Mouse (Mus musculus) embryo, embryonic 10 days (tissue): ENCODE measurements around the gene Spata2l.
"Not testable (repeated sequence)": the region's sequence is repeated elsewhere in the genome, so short reads cannot be mapped to it uniquely, and the experiment has no call there.

Experiments used
- DNase-seq: peaks from one replicate; pipeline ENCODE4 v3.0.0-alpha.2; 2015; ENCODE audit warnings: low spot score

The Spata2l gene

GRCm38 (mm10) chr8:123235520-123236497, at the start of gene Spata2l:
Gene Spata2l (minus strand): TSS chr8:123236233.
- peak; percentile 95 for DNase-seq

DNA sequence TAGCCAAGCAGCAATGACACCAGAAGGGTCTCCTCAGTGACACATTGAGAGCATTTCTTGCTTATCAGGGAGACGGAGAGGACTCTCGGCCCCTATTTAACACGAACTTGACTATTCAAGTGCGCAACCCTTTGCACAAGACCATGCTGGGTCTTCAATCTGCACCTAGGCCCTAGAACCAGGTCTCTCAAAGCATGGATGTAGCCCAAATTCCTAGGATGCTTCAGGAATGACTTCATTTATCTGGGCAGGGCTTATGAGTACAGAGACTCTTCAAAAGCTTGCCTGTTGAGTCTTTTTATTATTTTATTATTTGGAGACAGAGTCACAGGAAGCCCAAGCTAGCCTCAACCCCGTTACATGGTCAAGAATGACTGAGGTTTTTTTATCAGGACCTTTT, 48.5 kb upstream of the Spata2l start:
- DNase-seq, result no peak

GRCm38 (mm10) chr8:123283991-123284390, 48.0 kb upstream of the Spata2l start:
- DNase-seq, result no peak

GRCm38 (mm10) chr8:123282994-123283393, 47.0 kb upstream of the Spata2l start:
- not testable (repeated sequence) for DNase-seq

DNA sequence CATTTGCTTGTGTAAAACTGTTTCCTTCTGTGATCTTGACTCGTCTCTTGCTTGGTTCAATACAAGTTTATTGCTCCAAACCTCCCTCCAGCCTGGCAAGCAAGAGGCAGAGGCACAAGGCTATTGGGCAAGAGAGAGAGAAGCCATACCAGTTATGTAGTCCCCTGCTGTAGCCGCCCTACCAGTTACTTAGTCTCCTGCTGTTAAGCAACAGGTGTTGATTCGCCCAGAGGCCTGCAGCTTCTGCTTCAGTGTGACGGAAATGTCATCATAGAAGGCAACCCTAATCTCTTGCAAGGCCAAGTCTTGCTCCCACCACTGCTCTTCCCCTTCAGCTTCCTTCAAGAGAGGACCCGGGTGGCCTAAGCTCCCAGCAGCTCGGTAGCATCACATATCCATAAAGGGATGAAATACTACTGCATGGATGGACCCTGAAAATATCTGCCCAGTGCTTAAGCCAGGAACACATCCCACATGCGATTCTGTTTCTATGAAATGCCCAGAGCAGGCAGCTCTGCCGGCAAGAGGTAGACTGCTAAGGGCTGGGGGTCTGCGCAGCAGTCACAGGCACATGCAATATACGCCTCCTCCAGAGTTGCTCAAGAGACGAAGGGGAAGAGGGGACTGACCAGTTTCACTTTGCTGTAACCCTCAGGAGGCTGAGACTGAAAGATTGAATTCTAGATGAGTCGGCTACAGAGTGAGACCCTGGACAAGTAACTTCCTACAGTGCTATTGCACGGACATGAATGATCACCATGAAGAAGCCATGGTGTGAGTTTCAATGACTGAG, 44.5 kb upstream of the Spata2l start:
- no peak for DNase-seq

- no peak for DNase-seq
Observed at GRCm38 (mm10) chr8:123279828-123280227, 43.8 kb upstream of the Spata2l start.

- no peak for DNase-seq
Observed at GRCm38 (mm10) chr8:123278445-123278844, 42.4 kb upstream of the Spata2l start.

GRCm38 (mm10) chr8:123275096-123275495, 39.1 kb upstream of the Spata2l start:
- no peak for DNase-seq

DNA sequence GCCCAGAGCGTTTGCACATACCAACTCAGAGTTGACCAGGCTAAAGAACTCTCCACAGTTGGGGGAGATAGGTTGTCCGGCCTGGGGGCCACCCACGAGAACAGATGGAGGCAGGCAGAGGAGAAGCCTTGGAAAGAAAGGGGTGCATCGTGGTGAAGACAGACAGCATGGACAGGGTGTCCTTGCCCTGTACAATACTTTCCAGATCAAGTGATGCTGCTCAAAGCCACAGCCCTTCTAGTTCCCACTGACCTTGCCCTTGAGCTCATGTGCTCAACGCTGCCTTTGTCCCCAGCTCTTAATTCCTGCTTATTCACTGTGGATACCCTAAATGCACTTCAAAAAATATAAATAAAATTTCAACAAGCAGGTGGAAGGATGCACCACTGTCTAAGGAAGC, 38.4 kb upstream of the Spata2l start:
- no peak for DNase-seq

DNA sequence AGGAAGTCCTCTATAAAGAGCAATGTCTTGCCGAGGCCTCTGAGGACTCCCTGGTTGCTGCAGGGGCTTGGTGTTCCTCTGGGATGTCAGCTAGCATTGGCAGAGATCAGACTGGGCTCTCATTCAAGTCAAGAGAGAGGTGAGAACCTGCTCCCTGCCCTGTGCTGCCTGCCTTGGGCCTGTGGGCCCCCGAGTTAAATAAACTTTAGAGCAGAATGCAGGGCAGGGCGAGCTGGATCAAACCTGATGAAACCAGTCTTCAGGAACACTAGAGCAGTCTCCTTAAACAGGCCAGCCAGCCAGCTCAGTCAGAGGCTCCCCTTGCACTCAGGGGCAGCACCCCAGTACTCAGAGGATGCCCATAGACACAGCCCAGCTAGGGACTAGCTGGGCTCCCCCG, 35.9 kb upstream of the Spata2l start:
- no peak for DNase-seq

- DNase-seq, result no peak
Observed at GRCm38 (mm10) chr8:123271147-123271546, 35.1 kb upstream of the Spata2l start.

DNA sequence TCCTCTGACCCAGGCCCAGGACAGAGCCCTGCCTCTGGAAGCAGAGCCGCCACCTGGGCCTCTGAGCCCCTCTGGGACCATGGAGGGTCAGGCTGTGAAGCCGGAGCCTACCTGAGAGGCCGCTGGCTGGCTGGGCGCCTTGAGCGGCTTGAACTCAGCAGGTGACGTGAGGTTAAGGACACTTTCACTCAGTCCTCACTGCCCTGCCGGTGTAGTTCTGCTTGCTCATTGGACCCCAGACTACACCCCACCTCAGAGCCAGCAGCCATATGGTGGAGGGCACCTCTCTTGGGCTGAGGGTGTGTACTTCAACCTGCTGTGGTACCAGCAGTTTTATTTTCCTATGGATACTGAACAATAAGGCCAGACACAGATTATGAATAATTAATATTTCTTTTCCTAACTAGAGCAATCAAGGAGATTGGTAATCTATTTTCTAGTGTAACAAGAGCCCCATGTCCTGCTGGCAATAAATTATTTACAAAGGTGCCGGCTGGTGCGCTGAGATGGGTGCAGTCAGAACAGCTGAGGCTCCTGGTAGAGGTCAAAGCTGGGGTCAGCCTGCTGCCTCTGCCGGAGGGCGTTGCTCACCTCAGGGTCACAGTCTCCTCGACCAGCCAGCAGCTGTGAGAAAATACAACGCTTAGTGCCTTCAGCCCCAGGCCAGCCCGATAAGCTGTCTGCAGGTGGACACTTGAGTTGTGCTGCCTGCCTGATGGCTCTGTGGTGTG, 32.1 kb upstream of the Spata2l start:
- DNase-seq, result peak; percentile 34

GRCm38 (mm10) chr8:123257593-123257992, 21.6 kb upstream of the Spata2l start:
- DNase-seq, result not testable (repeated sequence)

GRCm38 (mm10) chr8:123257114-123257513, 21.1 kb upstream of the Spata2l start:
- DNase-seq, result no peak

- DNase-seq, result no peak
Observed at GRCm38 (mm10) chr8:123255170-123255569, 19.1 kb upstream of the Spata2l start.

DNA sequence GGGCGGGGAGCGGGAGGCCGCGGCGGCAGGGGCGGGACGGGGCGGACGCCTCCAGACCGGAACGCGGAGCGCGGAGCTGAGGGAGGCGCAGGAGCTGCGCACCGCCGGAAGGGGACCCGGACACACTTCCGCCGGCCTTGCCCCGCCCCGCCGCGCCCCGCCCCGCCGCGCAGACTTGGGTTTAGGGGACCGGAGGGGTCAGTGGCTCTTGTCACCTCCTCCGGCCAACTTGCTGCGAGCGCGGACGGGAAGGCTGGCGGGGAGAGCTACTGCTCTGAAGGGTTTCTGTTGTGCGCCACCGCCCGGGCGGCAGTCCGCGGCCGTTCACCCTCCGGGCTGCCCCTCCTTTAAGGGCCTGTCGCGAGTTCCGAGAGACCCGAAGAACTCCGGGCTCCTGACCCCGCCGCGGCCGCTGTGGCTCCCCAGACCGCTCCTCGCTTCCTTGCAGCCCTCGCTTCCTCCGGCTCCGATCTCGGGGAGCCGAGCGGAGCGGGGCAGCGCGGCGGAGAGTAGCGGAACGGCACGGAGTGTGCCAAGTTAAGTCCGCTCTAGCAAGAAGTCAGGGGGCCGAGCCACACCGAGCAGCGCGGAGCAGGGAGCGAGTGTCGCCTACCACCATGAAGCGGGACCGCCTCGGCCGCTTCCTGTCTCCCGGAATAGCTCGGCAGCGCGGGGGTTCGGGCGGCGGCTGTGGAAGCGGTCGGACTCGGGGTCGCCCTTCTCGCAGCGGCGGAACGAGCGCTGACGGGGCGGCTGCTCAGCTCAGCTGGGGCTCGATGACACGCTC, 18.3 kb upstream of the Spata2l start, which contains the start of the genes Zfp276 and Vps9d1:
TSS of gene Zfp276 (plus strand) at position 97 of the 787 bp plus-strand sequence.
TSS of gene Vps9d1 (minus strand) at position 250 of the 787 bp plus-strand sequence.
- peak; percentile 88 for DNase-seq

- peak; percentile 29 for DNase-seq
Observed at GRCm38 (mm10) chr8:123253451-123254098, 17.5 kb upstream of the Spata2l start.

DNA sequence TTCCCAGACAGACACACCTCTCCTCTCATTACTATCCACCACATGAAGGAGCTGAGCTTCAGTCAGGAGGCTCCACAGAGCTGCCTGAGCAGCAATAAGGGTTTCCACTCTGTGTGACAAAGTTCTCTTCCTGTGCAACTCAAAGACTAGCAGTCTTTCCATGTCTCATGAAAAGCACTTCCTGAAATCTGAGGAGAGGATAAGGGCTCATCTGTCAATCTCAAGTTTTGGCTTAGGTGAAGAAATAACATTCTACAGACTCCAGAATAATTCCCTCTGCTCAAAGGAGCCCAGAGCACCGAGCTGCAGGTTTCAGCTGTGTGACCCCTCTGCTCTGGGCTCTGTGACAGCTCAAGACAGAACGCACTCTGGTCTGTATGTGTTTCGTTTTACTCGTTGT, 16.9 kb upstream of the Spata2l start:
- no peak for DNase-seq

DNA sequence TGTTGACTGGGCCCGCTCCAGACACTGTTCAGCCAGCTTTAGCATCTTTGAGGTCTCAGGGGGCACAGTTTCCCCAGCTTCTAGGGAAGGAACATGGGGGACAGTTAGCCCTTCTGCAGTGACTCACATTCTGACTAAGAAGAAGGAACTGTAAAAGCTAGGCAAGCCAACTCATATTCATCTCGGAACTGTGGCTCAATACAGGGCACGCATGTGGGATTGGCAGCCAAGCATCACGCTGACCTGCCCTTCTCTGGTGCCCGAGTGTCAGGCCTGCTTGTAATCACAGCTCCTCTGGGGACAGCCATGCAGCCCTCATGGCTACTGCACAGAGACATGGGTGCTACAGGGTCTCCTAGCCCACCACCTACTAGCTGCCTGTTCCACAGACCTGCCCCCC, 14.9 kb upstream of the Spata2l start:
- no peak for DNase-seq

- DNase-seq, result no peak
Observed at GRCm38 (mm10) chr8:123248596-123248995, 12.6 kb upstream of the Spata2l start.

- DNase-seq, result no peak
Observed at GRCm38 (mm10) chr8:123247748-123248147, 11.7 kb upstream of the Spata2l start.
